Mouse (Mus musculus): ENCODE measurements around the gene Sh3glb2. TPM values are rescaled to one million over a fixed set of nuclear protein-coding genes. Genes with fewer than 3 reads are reported as not detected.

The Sh3glb2 gene
- polyA plus RNA-seq, 1 experiment from 2014 or later: 59.9 TPM

DNA sequence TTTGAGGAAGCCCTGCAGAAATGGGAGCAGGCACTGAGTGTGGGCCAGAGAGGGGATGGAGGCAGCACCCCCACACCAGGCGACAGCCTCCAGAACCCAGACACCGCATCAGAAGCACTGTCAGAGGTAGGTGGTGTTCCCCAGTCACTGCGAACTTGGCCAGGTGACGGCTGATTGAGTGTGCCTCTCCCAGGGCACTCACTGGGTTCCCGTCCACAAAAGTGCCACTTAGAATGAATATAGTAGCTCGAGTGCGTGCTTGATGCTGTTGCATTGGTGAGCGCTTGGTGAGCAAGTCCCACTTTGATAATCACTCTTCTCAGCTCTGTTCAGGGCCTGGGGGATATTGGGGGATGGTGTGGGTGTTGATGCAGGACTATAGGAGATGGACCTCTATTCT lies 12.4 kb upstream of the Sh3glb2 start:
- 96% methylated on average over 8 of the region's 8 CpGs for WGBS
- no peak overlapping the region for H3K4me2 ChIP-seq (ENCODE audit: low read depth, severe bottlenecking)
- no peaks in the 10 kb centered on the region for H3K4me1 ChIP-seq (ENCODE audit: control insufficient read depth, insufficient read depth, low read length)
- no peaks in the 10 kb centered on the region for H3K9me3 ChIP-seq (ENCODE audit: control insufficient read depth, low read length)
- no peak overlapping the region for H3K27ac ChIP-seq (replicated peaks; ENCODE audit: low read depth, low read length)
- H3K27me3 ChIP-seq (ENCODE audit: control insufficient read depth, insufficient read depth, low read length): no peaks in the 10 kb centered on the region
- no peak for DNase-seq (ENCODE audit: low spot score)
- H3K9ac ChIP-seq (ENCODE audit: low read length): no peak overlapping the region
- no peak overlapping the region for H3K4me3 ChIP-seq (ENCODE audit: low read depth, low read length)
- ATAC-seq (ENCODE audit: insufficient number of reproducible peaks, low FRiP score, low TSS enrichment, low read depth): no peak
- H3K36me3 ChIP-seq (ENCODE audit: control insufficient read depth, insufficient read depth, low read length): peaks cover 27% of the 10 kb centered on the region

DNA sequence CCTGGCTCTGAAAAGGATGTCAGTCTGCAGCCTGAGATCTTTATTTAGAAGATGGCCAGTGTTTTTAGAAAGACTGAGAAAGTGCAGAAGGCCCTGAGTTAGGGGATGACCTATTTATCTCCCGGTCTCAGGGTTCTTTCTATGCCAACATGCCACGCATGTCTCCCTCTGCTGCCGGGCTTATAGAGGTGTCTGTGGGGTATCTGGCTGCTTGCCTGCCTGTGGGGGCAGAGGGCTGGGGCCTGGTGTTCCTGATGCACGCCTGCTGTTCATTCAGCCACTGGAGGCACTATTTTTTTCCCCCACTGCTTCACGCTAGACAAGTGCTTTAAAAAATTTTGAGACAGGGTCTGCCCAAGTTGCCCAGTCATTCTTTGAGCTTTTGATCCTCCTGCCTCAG lies 7.1 kb upstream of the Sh3glb2 start:
- no peak overlapping the region for H3K27ac ChIP-seq (replicated peaks; ENCODE audit: low read depth, low read length)
- DNase-seq (ENCODE audit: low spot score): no peak
- no peaks in the 10 kb centered on the region for H3K9me3 ChIP-seq (ENCODE audit: control insufficient read depth, low read length)
- H3K4me1 ChIP-seq (ENCODE audit: control insufficient read depth, insufficient read depth, low read length): peaks cover 11% of the 10 kb centered on the region
- ATAC-seq (ENCODE audit: insufficient number of reproducible peaks, low FRiP score, low TSS enrichment, low read depth): no peak
- peaks cover 15% of the 10 kb centered on the region for H3K36me3 ChIP-seq (ENCODE audit: control insufficient read depth, insufficient read depth, low read length)
- H3K27me3 ChIP-seq (ENCODE audit: control insufficient read depth, insufficient read depth, low read length): no peaks in the 10 kb centered on the region
- no peak overlapping the region for H3K9ac ChIP-seq (ENCODE audit: low read length)
- 84% methylated on average over 5 of the region's 5 CpGs for WGBS
- H3K4me2 ChIP-seq (ENCODE audit: low read depth, severe bottlenecking): no peak overlapping the region
- H3K4me3 ChIP-seq (ENCODE audit: low read depth, low read length): no peak overlapping the region

DNA sequence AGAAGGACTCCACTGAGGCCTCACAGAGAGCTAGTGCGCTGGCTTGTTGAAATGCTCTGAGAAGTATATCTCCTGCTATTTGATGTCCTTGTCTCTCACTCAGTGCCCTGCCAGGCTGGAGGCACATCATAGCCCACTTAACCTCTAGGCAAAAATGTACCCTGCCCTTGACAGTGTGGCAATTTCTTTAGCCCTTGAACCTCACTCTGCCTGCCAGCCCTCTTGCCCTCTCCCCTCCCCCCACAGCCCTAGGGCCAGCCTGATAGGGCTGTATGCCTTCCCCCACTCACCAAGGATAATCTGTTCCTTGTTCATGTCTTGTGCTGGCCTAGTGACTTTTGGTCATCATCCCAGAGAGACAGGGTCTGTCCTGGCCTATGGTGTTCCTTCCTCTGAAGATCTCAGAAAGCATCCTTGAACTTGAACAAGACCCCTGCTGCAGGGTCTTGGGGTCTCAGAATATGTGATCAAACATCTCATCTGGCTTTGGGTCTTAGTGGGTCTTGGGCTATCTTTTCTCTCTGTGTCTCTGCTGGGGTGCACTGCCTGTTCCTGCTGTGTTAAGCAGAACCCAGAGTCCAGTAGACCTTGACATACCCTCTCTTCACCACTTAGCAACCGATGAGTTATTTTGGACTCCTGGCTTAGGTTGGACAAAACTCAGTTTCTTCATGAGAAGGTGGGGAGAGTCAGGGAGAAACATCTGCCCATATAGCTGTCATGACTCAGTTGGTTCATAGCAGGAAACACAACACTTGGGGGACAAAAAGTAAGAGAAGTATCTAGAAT lies 6.3 kb upstream of the Sh3glb2 start:
- WGBS: 93% methylated on average over 2 of the region's 2 CpGs
- Histone ChIP-seq H3K9ac (ENCODE audit: low read length) (peak overlapping the region; percentile 75), H3K4me3 (ENCODE audit: low read depth, low read length) (peak overlapping the region; percentile 97; the same call in 1 of the 2 replicates), H3K27ac (replicated peaks; ENCODE audit: low read depth, low read length) (no peak overlapping the region), H3K36me3 (ENCODE audit: control insufficient read depth, insufficient read depth, low read length) (peaks cover 11% of the 10 kb centered on the region), H3K4me1 (ENCODE audit: control insufficient read depth, insufficient read depth, low read length) (peaks cover 11% of the 10 kb centered on the region), H3K9me3 (ENCODE audit: control insufficient read depth, low read length) (no peaks in the 10 kb centered on the region), H3K4me2 (ENCODE audit: low read depth, severe bottlenecking) (peak overlapping the region; percentile 70; the same call in 1 of the 2 replicates), H3K27me3 (ENCODE audit: control insufficient read depth, insufficient read depth, low read length) (no peaks in the 10 kb centered on the region)
- ATAC-seq (ENCODE audit: insufficient number of reproducible peaks, low FRiP score, low TSS enrichment, low read depth) (no peak), DNase-seq (ENCODE audit: low spot score) (no peak)

DNA sequence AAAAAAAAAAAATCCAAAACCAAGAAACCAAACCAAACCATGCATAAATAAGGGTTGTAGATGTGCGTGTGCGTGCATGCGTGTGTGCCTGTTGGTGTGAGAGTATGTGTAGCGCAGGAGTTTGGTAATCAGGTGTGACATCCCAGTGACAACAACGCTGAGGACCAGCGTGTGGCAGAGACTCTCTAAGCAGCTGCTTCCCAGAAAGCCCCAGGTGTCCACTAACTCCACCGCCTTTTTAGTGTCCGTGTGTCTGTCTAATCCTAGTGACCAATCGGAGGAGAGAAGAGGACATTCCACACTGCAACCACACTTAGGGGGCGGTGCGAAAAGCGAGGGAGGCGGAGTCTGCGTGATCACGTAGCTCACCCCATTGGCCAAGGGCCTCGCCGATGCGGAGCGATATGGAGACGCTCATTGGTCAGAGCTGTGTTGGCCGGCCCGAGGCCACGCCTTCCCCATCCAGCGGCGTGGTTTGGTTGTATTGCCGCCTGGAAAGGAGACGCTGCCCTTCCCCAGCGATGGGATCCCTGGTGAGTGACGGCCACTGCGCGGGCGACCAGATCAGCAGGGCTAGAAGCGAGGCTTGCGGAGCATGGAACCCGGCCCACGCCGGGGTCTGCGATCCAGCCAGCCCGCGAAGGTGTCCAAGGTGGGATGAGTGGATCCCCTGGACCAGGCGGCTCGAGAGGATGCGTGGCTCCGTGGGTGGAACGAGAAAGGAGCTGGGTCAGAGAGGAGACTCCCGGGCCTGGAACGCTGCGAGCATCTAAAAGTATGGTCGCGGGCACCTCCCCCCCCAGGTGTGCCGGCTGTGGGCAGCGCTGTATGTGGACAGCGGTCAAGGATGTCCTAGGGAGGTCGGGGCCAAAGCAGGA lies 4.9 kb upstream of the Sh3glb2 start, which contains the start of gene Miga2:
Gene Miga2, plus strand, starts transcription at position 461 of the 878 bp plus-strand sequence.
- H3K36me3 ChIP-seq (ENCODE audit: control insufficient read depth, insufficient read depth, low read length): peaks cover 7% of the 10 kb centered on the region
- 0 out of 2 replicates have a peak within 1 kb of the TSS, but pooled peaks have one; percentile 39 for H3K27ac ChIP-seq (replicated peaks; ENCODE audit: low read depth, low read length)
- H3K4me2 ChIP-seq (ENCODE audit: low read depth, severe bottlenecking): peak within 1 kb of the TSS; percentile 70
- H3K27me3 ChIP-seq (ENCODE audit: control insufficient read depth, insufficient read depth, low read length): no peaks in the 10 kb centered on the region
- peak; percentile 98 for DNase-seq (ENCODE audit: low spot score)
- H3K9me3 ChIP-seq (ENCODE audit: control insufficient read depth, low read length): no peaks in the 10 kb centered on the region
- peak within 1 kb of the TSS; percentile 75 for H3K9ac ChIP-seq (ENCODE audit: low read length)
- H3K4me1 ChIP-seq (ENCODE audit: control insufficient read depth, insufficient read depth, low read length): peaks cover 11% of the 10 kb centered on the region
- H3K4me3 ChIP-seq (ENCODE audit: low read depth, low read length): peak within 1 kb of the TSS; percentile 97
- WGBS: under 1% methylated on average over 54 of the region's 54 CpGs
- peak; percentile 98 for ATAC-seq (ENCODE audit: insufficient number of reproducible peaks, low FRiP score, low TSS enrichment, low read depth)

DNA sequence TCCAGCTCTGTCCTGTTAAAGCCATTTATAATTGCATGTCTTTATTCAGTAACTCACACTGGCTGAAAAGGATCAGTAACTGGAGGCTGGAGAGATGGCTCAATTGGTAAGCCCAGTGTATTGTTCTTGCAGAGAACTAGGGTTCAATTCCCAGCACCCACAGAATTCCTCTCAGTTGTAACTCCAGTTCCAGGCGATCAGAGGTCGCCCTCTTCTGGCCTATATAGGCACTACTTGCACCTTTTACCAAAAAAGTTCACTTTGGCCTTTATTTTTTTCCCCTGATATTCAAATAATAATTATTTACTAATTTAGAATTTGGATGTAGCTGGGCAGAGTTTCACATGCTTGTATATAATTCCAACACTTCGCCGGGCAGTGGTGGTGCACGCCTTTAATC lies 3.7 kb upstream of the Sh3glb2 start:
- no peak for ATAC-seq (ENCODE audit: insufficient number of reproducible peaks, low FRiP score, low TSS enrichment, low read depth)
- peaks cover 19% of the 10 kb centered on the region for H3K4me1 ChIP-seq (ENCODE audit: control insufficient read depth, insufficient read depth, low read length)

DNA sequence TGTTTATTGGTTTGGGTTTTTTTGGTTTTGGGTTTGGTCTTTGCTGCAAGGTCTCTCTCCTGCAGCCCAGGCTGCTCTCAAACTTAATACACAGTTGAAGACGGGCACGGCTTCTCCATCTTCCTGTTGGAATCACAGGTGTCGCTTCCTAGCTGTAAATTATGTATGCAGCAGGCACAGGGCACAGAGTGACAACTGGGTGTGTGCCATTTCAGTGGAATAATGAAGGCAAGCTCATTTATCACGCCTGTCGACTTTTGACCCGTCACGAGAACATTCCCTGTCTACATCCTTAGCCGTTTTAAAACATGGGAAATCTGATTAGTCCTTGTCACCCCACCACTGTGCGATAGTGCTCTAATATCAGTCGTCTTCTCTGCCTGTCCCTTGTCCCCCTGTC lies 1.5 kb upstream of the Sh3glb2 start:
- WGBS: 66% methylated on average over 10 of the region's 10 CpGs

More for the DNA sequence above, 3.7 kb upstream of the Sh3glb2 start:
- no peak for DNase-seq (ENCODE audit: low spot score)
- no peaks in the 10 kb centered on the region for H3K9me3 ChIP-seq (ENCODE audit: control insufficient read depth, low read length)
- H3K27ac ChIP-seq (replicated peaks; ENCODE audit: low read depth, low read length): no peak overlapping the region
- H3K9ac ChIP-seq (ENCODE audit: low read length): no peak overlapping the region
- H3K36me3 ChIP-seq (ENCODE audit: control insufficient read depth, insufficient read depth, low read length): peaks cover 3% of the 10 kb centered on the region; the same call in 1 of the 2 replicates
- no peaks in the 10 kb centered on the region for H3K27me3 ChIP-seq (ENCODE audit: control insufficient read depth, insufficient read depth, low read length)
- no peak overlapping the region for H3K4me3 ChIP-seq (ENCODE audit: low read depth, low read length)
- 73% methylated on average over 5 of the region's 5 CpGs for WGBS
- H3K4me2 ChIP-seq (ENCODE audit: low read depth, severe bottlenecking): no peak overlapping the region

DNA sequence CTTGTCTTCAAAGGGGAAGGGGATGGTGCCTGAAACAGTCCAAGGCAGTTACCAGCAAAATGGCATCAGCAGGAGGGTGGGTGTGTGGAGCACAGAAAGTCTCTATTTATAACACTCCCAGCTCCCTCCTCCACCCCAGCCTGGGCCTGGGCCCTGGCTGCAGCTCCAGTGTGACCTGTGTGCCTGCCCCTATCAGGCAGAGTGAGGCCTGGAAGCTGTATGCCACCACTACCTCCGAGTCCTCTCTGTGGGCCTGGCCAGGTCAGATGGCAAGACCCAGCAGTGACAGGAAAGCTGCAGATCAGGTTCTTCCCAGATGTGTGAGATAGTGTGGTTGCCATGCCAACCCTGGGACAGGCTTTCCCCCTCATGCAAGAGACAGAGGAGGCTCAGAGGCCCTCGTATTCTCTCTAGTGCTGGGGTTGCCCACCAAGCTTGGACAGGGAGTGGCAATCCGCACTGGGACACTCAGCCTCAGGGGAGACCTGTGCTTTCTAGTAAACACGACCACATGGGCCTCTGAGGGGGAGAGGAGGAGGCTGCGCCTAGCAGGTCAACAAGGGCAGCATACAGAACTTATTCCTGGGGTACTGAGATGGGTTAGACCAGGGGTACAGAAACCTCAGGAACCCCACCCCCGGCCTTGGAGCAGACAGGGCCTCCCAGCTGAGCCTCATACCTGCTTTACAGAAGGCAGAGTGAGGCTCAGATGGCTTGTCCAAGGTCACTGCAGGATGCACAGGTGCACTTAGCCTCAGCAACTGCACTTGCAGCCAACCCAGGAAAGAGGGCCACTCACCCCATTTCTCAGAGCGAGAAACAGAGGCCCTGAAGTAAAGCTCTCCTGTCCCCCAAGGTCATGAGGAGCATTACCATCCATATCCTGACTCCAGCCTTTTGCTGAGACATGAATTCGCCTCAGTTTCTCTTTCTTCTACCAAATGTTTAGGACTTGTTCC lies 1.3 kb downstream of the Sh3glb2 start:
- DNase-seq (ENCODE audit: low spot score) (peak; percentile 32), ATAC-seq (ENCODE audit: insufficient number of reproducible peaks, low FRiP score, low TSS enrichment, low read depth) (no peak)
- WGBS: 48% methylated on average over 8 of the region's 8 CpGs
- no peaks in the 10 kb centered on the region for H3K27me3 ChIP-seq (ENCODE audit: control insufficient read depth, insufficient read depth, low read length)
- no peak overlapping the region for H3K27ac ChIP-seq (replicated peaks; ENCODE audit: low read depth, low read length)
- H3K4me2 ChIP-seq (ENCODE audit: low read depth, severe bottlenecking): peak overlapping the region; percentile 89; the same call in 1 of the 2 replicates
- H3K4me1 ChIP-seq (ENCODE audit: control insufficient read depth, insufficient read depth, low read length): peaks cover 11% of the 10 kb centered on the region
- H3K4me3 ChIP-seq (ENCODE audit: low read depth, low read length): peak overlapping the region; percentile 81; the same call in 1 of the 2 replicates
- H3K9me3 ChIP-seq (ENCODE audit: control insufficient read depth, low read length): no peaks in the 10 kb centered on the region
- 0 out of 2 replicates have a peak, but pooled peaks cover 4% of the 10 kb centered on the region for H3K36me3 ChIP-seq (ENCODE audit: control insufficient read depth, insufficient read depth, low read length)
- H3K9ac ChIP-seq (ENCODE audit: low read length): no peak overlapping the region

More for the DNA sequence above, 1.5 kb upstream of the Sh3glb2 start:
- Histone ChIP-seq H3K9ac (ENCODE audit: low read length) (no peak overlapping the region), H3K4me1 (ENCODE audit: control insufficient read depth, insufficient read depth, low read length) (peaks cover 22% of the 10 kb centered on the region), H3K9me3 (ENCODE audit: control insufficient read depth, low read length) (no peaks in the 10 kb centered on the region), H3K4me3 (ENCODE audit: low read depth, low read length) (no peak overlapping the region), H3K36me3 (ENCODE audit: control insufficient read depth, insufficient read depth, low read length) (no peaks in the 10 kb centered on the region), H3K4me2 (ENCODE audit: low read depth, severe bottlenecking) (no peak overlapping the region), H3K27ac (replicated peaks; ENCODE audit: low read depth, low read length) (no peak overlapping the region), H3K27me3 (ENCODE audit: control insufficient read depth, insufficient read depth, low read length) (no peaks in the 10 kb centered on the region)
- no peak for DNase-seq (ENCODE audit: low spot score)
- no peak for ATAC-seq (ENCODE audit: insufficient number of reproducible peaks, low FRiP score, low TSS enrichment, low read depth)
